Mouse (Mus musculus): ENCODE results near the gene Cwc27. TPM values are rescaled to one million over a fixed set of nuclear protein-coding genes. Genes with fewer than 3 reads are reported as not detected.

Cwc27 gene
- polyA plus RNA-seq, 1 experiment from 2014 or later, result 18.1 TPM

DNA sequence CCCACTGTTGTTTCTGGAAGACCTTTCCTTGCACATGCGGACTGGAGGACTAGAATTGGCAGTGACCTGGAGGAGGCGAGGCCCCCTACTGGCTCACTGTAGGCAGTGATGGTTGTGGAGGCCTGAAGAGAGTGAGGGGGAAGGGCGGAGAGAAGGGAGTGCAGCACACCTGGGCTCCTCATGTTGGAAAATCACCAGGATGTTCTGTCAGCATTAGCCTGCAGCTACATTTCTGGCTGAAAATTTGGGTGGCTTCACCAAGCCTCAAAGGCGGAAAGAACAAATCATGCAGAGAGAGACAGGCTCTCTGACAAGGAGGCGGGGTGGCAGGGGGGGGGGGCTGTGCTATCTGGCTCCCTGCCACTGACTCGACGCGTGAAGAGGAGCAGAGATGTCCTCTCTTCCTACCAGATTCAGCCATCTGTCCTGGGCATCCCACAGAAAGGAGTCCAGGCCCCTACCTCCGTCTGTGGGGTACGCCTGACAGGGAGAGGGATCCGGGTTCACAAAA is 226.8 kb downstream of the Cwc27 start:
- H3K36me3 ChIP-seq (replicated peaks; ENCODE audit: control insufficient read depth, insufficient read depth), result no peaks in the 10 kb centered on the region
- H3K9ac ChIP-seq, result no peak overlapping the region
- no peaks in the 10 kb centered on the region for H3K9me3 ChIP-seq (ENCODE audit: control insufficient read depth, low read length)
- ATAC-seq (ENCODE audit: low FRiP score), result peak; percentile 71; the same call in 1 of the 2 replicates
- H3K4me3 ChIP-seq (replicated peaks; ENCODE audit: low read length), result no peak overlapping the region
- DNase-seq (ENCODE audit: low spot score), result peak; percentile 25
- H3K4me1 ChIP-seq (replicated peaks; ENCODE audit: control insufficient read depth, insufficient read depth, low read length), result no peaks in the 10 kb centered on the region
- WGBS, result 41% methylated on average over 11 of the region's 11 CpGs
- H3K4me2 ChIP-seq (replicated peaks), result no peak overlapping the region
- H3K27me3 ChIP-seq (ENCODE audit: control insufficient read depth, insufficient read depth, low read length), result no peaks in the 10 kb centered on the region
- H3K27ac ChIP-seq, result no peak overlapping the region

DNA sequence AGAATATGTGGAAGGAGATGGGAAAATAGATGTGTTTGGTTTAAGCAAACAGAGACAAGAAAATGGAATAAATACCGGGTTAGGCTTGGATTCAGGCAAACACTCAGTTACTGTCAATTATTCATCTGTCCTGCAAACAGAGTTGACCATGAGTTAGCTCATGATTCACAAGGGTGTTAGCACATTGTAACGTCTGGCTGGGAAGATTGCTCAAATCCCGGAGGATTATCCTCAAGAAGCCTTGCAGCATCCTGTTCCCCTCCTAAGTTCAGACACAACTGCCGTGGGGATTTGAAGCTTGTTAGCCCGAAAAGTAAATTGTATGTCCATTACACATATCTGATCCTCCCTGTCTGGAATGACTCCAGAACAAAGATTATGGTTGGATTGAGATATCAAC is 228.6 kb downstream of the Cwc27 start:
- Histone ChIP-seq H3K27ac (no peak overlapping the region), H3K9ac (no peak overlapping the region), H3K27me3 (ENCODE audit: control insufficient read depth, insufficient read depth, low read length) (no peaks in the 10 kb centered on the region), H3K4me3 (replicated peaks; ENCODE audit: low read length) (no peak overlapping the region), H3K4me2 (replicated peaks) (no peak overlapping the region), H3K9me3 (ENCODE audit: control insufficient read depth, low read length) (no peaks in the 10 kb centered on the region), H3K36me3 (replicated peaks; ENCODE audit: control insufficient read depth, insufficient read depth) (no peaks in the 10 kb centered on the region), H3K4me1 (replicated peaks; ENCODE audit: control insufficient read depth, insufficient read depth, low read length) (no peaks in the 10 kb centered on the region)
- 88% methylated on average over 5 of the region's 5 CpGs for WGBS
- ATAC-seq (ENCODE audit: low FRiP score) (no peak), DNase-seq (ENCODE audit: low spot score) (no peak)

Other genes starting within 250 kb of the Cwc27 start
- gene Srek1ip1, start 24.7 kb downstream of the Cwc27 start, polyA plus RNA-seq (2014; fragmentation: Nextera tagmentation; extraction: Ambion mirVana), result 13.8 and 15.5 TPM in 2 replicates
- 2.1 and 2.2 TPM in 2 replicates for gene Shisal2b, start 46.8 kb upstream of the Cwc27 start, polyA plus RNA-seq (2014; fragmentation: Nextera tagmentation; extraction: Ambion mirVana)
- gene Rgs7bp, start 237.8 kb upstream of the Cwc27 start, polyA plus RNA-seq (2014; fragmentation: Nextera tagmentation; extraction: Ambion mirVana), result 7.0 and 8.2 TPM in 2 replicates